Mouse (Mus musculus) hindbrain, postnatal 0 days (tissue): Measurements from ENCODE around the gene Zfp423. TPM values are rescaled to one million over a fixed set of nuclear protein-coding genes. Genes with fewer than 3 reads are reported as not detected.

Source experiments
- ATAC-seq: fragments of 200-750 bp; cut with Nextera tagmentation; 2 replicates; pipeline ENCODE4 v1.8.0; 2017; ENCODE audit warnings: mild to moderate bottlenecking, moderate TSS enrichment, moderate library complexity
- DNase-seq: peaks from one replicate; pipeline ENCODE4 v3.0.0-alpha.2; 2015; ENCODE audit warnings: low spot score
- H3K27ac ChIP-seq: fragments of 300-500 bp; sonication (generic); 2 replicates; pipeline ENCODE4 v1.5.1; 2014; ENCODE audit warnings: mild to moderate bottlenecking
- H3K27me3 ChIP-seq: fragments of 300-500 bp; sonication (generic); 2 replicates; pipeline ENCODE4 v1.6.1; 2014; ENCODE audit warnings: low read length, mixed read lengths; ENCODE audit not compliant: insufficient read depth
- H3K36me3 ChIP-seq: fragments of 300-500 bp; sonication (generic); 2 replicates; pipeline ENCODE4 v1.6.1; 2014; ENCODE audit warnings: low read length, mixed read lengths; ENCODE audit not compliant: insufficient read depth
- H3K4me1 ChIP-seq: fragments of 300-500 bp; sonication (generic); 2 replicates; pipeline ENCODE4 v1.6.1; 2014; ENCODE audit warnings: antibody characterized with exemption, low read length, mixed read lengths; ENCODE audit not compliant: insufficient read depth
- H3K4me2 ChIP-seq: fragments of 300-500 bp; sonication (generic); 2 replicates; pipeline ENCODE4 v1.6.1; 2014; ENCODE audit warnings: low read depth, mild to moderate bottlenecking, low read length, moderate library complexity, mixed read lengths
- H3K4me3 ChIP-seq: fragments of 300-500 bp; sonication (generic); 2 replicates; pipeline ENCODE4 v1.5.1; 2014; ENCODE audit warnings: low read length
- H3K9ac ChIP-seq: fragments of 300-500 bp; sonication (generic); replicated peaks from 2 replicates; pipeline ENCODE4 v1.6.1; 2014; ENCODE audit warnings: mild to moderate bottlenecking, low read length, moderate library complexity, mixed read lengths
- H3K9me3 ChIP-seq: fragments of 300-500 bp; sonication (generic); 2 replicates; pipeline ENCODE4 v1.6.1; 2016; ENCODE audit warnings: low read length, mixed read lengths
- CTCF ChIP-seq: IDR thresholded peaks from 2 replicates; pipeline ENCODE4 v1.5.1; 2016; ENCODE audit warnings: antibody characterized with exemption, control low read depth, low read depth
- WGBS: fragments of 180-500 bp; shearing (Covaris S2); extraction: QIAGEN DNeasy Blood & Tissue Kit; methylation state at CpG from one replicate; pipeline ENCODE4 v1.1.7; 2014; 5-methylcytosine and 5-hydroxymethylcytosine counted together
- polyA plus RNA-seq: library from polyadenylated mRNA; unstranded; fragments of >200 nt; fragmentation: Nextera tagmentation; extraction: Ambion mirVana; gene quantifications from 2 replicates; pipeline ENCODE4 v1.2.1, GENCODE M21; 2015
- total RNA-seq: library from RNA; depleted of rRNA; stranded (reverse); fragments of >200 nt; gene quantifications from 2 replicates; pipeline ENCODE4 v1.2.3, GENCODE M21; 2014

Gene Zfp423
- total and polyA plus RNA-seq, 2 experiments from 2014 or later: 22.2 to 73.6 TPM

DNA sequence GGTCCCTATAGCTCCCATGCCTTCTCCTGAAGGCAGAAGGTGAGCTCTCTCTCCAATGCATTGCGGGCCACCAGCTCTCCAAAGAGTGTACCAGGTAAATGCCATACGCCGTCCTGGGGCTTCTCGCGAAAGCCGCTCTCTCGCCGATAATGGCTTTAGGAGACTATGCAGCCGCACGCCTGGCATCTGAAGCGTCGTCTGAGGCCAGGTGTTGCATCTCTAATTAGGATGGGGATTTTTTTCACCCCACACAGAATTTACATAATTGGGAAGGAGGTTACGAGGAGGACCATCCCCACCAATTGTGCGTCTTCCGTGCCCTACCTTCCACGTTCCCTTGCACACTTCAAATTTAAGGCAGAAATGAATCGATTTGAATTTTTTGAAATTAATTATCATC is 252.2 kb downstream of the Zfp423 start:
- H3K4me2 ChIP-seq: peak overlapping the region; percentile 10; the same call in 1 of the 2 replicates
- H3K27me3 ChIP-seq: no peaks in the 10 kb centered on the region
- peaks cover 45% of the 10 kb centered on the region for H3K4me1 ChIP-seq
- H3K27ac ChIP-seq: peak overlapping the region; percentile 55; the same call in 1 of the 2 replicates
- H3K9ac ChIP-seq: no peak overlapping the region
- 60% methylated on average over 17 of the region's 17 CpGs for WGBS
- ATAC-seq (no peak), DNase-seq (peak; percentile 53)
- no peak for TF ChIP-seq CTCF
- no peaks in the 10 kb centered on the region for H3K36me3 ChIP-seq
- no peak overlapping the region for H3K4me3 ChIP-seq
- H3K9me3 ChIP-seq: no peaks in the 10 kb centered on the region

DNA sequence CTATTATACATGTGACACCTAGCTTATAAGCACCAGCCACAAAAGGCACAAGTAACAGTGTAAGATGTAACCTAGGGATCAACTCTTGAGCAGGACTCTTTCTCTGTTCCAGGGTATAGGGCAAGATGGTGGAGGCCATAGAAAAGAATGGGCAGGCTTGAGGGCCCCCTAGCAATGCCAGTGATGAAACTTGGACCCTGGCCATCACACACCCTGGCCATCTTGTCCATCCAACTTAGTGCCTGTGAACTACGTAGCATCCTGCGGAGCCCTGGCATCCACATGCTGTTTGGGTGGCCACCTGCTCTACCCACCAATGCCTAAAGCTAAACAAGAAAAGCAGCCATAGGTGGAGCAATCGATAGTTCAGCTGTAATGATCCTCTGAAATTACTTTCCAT is 254.6 kb downstream of the Zfp423 start:
- no peak for TF ChIP-seq CTCF
- Histone ChIP-seq H3K27ac (no peak overlapping the region), H3K4me2 (no peak overlapping the region), H3K9me3 (no peaks in the 10 kb centered on the region), H3K36me3 (no peaks in the 10 kb centered on the region), H3K4me1 (peaks cover 42% of the 10 kb centered on the region), H3K27me3 (no peaks in the 10 kb centered on the region), H3K9ac (no peak overlapping the region), H3K4me3 (no peak overlapping the region)
- WGBS: 64% methylated on average over 3 of the region's 3 CpGs
- no peak for ATAC-seq
- DNase-seq: no peak

DNA sequence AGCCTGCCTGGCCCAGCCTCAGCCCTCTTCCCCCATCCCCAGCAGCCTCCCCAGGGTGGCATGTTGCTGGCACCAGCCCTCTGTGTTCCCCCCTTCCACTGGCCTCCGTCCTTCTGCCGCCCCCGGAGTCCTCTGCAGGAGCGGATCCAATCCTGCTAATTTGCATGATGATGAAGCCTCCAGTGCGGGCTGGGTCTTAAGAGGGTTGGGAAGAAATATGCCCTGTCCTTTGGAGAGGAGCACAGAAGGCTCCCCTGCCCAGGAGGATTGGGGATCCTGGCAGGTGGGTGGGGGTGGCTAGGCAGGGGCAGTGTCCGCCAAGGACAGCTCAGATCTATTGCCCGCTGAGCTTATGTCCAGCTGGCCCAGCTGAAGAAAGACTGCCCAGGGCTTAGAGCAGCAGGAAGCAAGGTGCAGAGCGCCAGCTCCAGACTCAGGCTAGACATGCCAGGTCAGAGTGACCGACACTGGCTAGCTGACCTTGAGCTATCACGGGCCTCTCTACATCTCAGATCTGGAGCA is 256.5 kb downstream of the Zfp423 start:
- H3K36me3 ChIP-seq: no peaks in the 10 kb centered on the region
- peaks cover 38% of the 10 kb centered on the region for H3K4me1 ChIP-seq
- no peak overlapping the region for H3K4me3 ChIP-seq
- DNase-seq (peak; percentile 85), ATAC-seq (peak; percentile 88)
- peak overlapping the region; percentile 88 for H3K27ac ChIP-seq
- 14% methylated on average over 10 of the region's 10 CpGs for WGBS
- H3K9ac ChIP-seq: no peak overlapping the region; the same call in 1 of the 2 replicates
- H3K9me3 ChIP-seq: no peaks in the 10 kb centered on the region
- H3K4me2 ChIP-seq: peak overlapping the region; percentile 21; the same call in 1 of the 2 replicates
- no peak for TF ChIP-seq CTCF
- H3K27me3 ChIP-seq: no peaks in the 10 kb centered on the region

DNA sequence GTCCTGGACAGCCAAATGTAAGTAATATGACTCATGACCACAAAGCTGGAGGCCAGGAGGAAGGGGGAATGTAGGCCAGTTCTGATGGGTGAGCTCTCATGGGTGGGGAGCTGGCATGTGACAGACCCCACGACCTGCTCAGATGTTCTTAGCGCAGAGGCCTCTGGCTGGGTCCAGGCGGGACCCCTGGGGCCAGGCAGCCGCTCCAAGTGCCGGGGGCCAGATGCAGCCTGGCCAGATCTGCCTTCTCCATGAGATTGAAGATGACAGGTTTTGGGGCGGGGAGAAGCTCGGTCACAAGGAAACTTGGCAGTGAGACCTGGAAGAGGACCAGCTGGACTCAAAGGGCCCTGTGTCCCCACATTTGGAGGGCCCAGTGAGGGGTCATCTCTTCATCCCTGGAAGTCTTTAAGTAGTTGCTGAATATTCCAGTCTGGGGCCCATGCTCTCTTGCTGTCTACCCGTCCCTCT is 257.3 kb downstream of the Zfp423 start:
- peaks cover 30% of the 10 kb centered on the region for H3K4me1 ChIP-seq
- no peaks in the 10 kb centered on the region for H3K27me3 ChIP-seq
- 0 out of 2 replicates have a peak overlapping the region, but pooled peaks have one; percentile 8 for H3K4me2 ChIP-seq
- H3K4me3 ChIP-seq: no peak overlapping the region
- H3K9me3 ChIP-seq: no peaks in the 10 kb centered on the region
- DNase-seq (peak; percentile 90), ATAC-seq (peak; percentile 83)
- 29% methylated on average over 8 of the region's 8 CpGs for WGBS
- no peak overlapping the region for H3K9ac ChIP-seq
- TF ChIP-seq CTCF: no peak
- no peaks in the 10 kb centered on the region for H3K36me3 ChIP-seq
- H3K27ac ChIP-seq: peak overlapping the region; percentile 88

DNA sequence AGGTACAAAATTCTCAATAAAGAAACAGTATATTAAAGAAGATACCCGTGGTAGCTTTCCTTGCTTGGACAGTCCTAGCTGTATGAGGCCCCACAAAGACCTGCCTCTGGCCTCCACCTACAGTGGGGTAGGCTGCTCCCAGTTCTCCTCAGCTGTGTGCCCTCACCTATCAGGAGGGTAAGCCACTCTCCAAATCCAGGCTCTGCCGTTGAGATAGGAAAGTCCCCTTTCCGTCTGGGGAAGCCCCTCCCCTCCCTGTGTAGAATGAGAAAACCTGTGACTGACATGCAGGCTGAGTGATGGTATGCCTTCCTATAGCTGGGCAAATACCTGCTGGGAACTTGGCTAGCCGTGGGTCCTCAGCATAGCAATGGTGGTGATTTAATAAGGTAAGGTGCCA is 257.8 kb downstream of the Zfp423 start:
- Histone ChIP-seq H3K4me3 (no peak overlapping the region), H3K4me1 (peaks cover 27% of the 10 kb centered on the region), H3K9ac (no peak overlapping the region), H3K4me2 (no peak overlapping the region), H3K36me3 (no peaks in the 10 kb centered on the region), H3K27me3 (no peaks in the 10 kb centered on the region), H3K9me3 (no peaks in the 10 kb centered on the region), H3K27ac (peak overlapping the region; percentile 88)
- no peak for TF ChIP-seq CTCF
- 40% methylated on average over 4 of the region's 4 CpGs for WGBS
- no peak for ATAC-seq
- no peak for DNase-seq

DNA sequence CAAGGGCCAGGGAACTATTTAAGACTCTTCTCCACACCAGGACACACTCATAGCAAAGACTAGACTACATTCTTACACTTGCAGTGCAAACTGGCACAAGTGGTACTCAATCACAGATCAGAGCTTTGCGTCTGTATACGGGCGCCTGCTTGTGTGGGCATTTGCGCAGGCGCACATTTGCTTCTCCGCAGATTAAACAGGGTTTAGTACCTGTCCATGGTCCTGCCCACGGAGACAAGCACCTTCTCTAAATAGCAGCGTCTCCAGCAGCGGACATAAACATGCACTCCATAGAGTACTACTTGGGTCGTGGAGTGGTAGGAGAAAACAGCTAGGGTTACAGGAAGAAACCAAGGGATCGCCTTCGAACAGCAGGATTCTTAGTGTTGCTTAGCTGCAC is 259.1 kb downstream of the Zfp423 start:
- TF ChIP-seq CTCF: no peak
- Histone ChIP-seq H3K36me3 (no peaks in the 10 kb centered on the region), H3K4me3 (no peak overlapping the region), H3K27ac (no peak overlapping the region), H3K4me1 (peaks cover 31% of the 10 kb centered on the region), H3K9ac (no peak overlapping the region), H3K27me3 (no peaks in the 10 kb centered on the region), H3K9me3 (no peaks in the 10 kb centered on the region), H3K4me2 (no peak overlapping the region)
- 75% methylated on average over 12 of the region's 12 CpGs for WGBS
- ATAC-seq: no peak
- no peak for DNase-seq

DNA sequence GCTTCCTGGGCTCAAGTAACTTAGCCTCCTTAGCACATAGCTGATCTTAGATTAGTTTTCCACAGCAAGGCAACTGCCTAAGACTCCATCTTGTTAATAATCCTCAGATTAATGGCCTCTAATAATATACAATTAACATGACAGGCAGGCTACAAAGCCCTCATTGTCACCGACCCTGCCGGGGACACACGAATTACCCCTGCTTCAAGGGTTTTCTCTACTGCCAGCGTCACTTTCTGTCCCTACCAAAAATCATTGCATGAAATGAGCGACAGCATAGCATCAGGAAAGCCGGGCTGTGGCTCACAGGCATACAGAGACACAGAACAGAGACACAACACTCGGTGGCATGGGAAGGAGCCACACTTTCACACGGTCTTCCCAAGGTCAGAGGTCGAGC is 262.3 kb downstream of the Zfp423 start:
- H3K27ac ChIP-seq: no peak overlapping the region
- no peak for TF ChIP-seq CTCF
- no peaks in the 10 kb centered on the region for H3K27me3 ChIP-seq
- no peak overlapping the region for H3K9ac ChIP-seq
- WGBS: 32% methylated on average over 9 of the region's 9 CpGs
- no peaks in the 10 kb centered on the region for H3K36me3 ChIP-seq
- no peak for DNase-seq
- peaks cover 17% of the 10 kb centered on the region for H3K4me1 ChIP-seq
- no peak overlapping the region for H3K4me3 ChIP-seq
- ATAC-seq: no peak
- no peak overlapping the region for H3K4me2 ChIP-seq
- no peaks in the 10 kb centered on the region for H3K9me3 ChIP-seq
